Mouse (Mus musculus): ENCODE data around the gene Vgll4. TPM values are rescaled to one million over a fixed set of nuclear protein-coding genes. Genes with fewer than 3 reads are reported as not detected.

The Vgll4 gene
- polyA plus RNA-seq, 1 experiment from 2014 or later = 76.8 TPM

DNA sequence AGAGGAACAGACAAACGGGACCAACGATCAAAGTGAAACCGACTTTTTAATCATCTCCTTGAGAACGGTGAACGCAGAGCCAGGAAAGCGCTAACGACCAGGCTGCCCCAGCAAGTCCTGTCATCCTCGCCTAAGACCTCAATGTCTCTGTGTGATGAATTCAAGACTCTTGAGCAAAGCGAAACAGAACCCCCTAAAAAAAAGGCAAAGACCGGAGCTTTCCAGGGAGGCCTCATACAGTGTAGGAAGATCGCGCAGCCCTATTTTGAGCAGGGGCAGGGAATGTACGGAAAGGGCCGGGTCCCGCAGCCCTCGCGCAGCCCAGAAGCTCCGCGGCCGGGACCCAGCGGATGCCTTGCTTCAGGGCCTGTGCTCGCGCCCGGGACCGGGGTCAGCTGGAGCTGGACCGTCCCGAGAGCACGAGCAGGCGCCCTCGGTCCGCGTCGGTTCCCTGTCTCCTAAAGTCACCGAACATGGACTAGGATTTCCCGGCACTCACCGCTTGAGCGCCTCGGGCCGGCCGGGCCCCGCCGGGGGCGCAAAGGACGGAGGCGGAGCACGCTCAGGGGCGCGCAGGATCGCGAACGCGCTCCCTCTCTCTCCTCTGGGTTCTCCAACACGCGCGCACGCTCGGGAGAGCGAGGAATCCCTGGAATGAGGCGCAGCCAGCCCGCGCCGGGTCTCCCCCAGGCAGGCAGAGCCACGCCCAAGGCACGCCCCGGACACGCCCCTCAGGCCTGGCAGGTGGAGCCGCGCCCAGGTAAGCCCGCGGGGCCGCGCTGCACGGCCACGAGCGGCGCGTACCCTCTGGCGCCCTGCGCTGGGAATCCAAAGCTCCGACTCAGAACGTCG is 1.2 kb downstream of the Vgll4 start:
- WGBS = under 1% methylated on average over 82 of the region's 82 CpGs
- peak overlapping the region; percentile 81 for H3K27ac ChIP-seq
- H3K4me1 ChIP-seq = peaks cover 13% of the 10 kb centered on the region
- H3K36me3 ChIP-seq = no peaks in the 10 kb centered on the region
- no peaks in the 10 kb centered on the region for H3K9me3 ChIP-seq
- peaks cover 66% of the 10 kb centered on the region for H3K27me3 ChIP-seq (ENCODE audit: insufficient read depth, poor library complexity, severe bottlenecking)
- H3K4me3 ChIP-seq = peak overlapping the region; percentile 80
- peak; percentile 83 for DNase-seq (ENCODE audit: low spot score)

DNA sequence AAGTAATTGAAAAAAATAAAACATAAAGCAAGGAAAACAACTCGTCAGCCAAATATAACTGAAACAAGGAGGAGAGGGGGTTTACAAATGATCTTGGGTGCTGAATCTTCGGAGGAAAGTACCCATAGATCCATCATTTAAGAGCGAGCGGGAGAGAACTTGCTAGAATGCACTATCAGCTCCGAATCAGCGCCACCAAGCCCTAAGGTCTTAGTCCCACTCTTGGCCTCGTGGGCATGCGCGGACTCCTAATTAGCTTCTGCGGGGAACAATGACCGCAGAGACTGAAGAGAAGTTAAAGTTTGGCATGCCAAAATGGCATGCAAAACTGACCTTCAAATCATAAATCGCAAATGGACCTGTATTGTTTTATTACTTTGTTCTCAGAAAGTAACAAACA is 2.2 kb downstream of the Vgll4 start:
- DNase-seq (ENCODE audit: low spot score) = no peak
- no peaks in the 10 kb centered on the region for H3K36me3 ChIP-seq
- H3K27me3 ChIP-seq (ENCODE audit: insufficient read depth, poor library complexity, severe bottlenecking) = peaks cover 59% of the 10 kb centered on the region
- no peaks in the 10 kb centered on the region for H3K9me3 ChIP-seq
- 52% methylated on average over 12 of the region's 12 CpGs for WGBS
- H3K4me1 ChIP-seq = peaks cover 13% of the 10 kb centered on the region
- H3K4me3 ChIP-seq = no peak overlapping the region; the same call in 1 of the 2 replicates
- no peak overlapping the region for H3K27ac ChIP-seq

DNA sequence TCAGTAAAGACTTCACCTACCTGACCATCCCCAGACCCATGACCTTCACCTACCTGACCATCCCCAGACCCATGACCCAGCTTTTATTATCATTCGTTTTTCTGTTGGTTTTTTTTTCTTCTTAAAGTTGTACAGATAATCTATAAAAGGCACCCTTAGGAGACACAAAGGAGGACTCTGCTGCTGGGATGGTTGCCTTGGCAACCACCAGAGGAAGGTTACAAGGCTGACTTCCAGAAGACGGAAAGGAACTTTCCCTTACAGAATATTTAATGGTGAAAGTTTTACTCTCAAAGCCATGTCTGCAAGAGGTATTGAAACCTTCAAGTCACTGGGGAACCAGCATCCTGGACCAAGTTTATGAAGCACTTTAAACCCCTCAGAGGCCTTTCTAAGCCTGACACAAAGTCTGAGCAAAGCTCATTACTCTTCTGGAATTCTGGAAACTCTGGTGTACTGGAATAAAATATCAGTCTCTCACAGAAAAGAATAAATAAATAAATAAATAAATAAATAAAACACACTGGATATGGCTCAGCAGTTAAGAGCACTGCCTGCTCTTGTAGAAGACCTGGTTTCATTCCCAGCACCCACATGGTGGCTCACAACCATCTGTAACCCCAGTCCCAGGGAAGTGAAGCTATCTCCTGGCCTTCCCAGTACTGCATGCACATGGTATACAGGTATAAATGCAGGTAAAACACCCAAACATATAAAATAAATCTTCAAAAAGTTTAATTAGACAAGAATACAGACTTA is 3.2 kb downstream of the Vgll4 start:
- WGBS = 60% methylated on average over 2 of the region's 2 CpGs
- no peak overlapping the region for H3K27ac ChIP-seq

DNA sequence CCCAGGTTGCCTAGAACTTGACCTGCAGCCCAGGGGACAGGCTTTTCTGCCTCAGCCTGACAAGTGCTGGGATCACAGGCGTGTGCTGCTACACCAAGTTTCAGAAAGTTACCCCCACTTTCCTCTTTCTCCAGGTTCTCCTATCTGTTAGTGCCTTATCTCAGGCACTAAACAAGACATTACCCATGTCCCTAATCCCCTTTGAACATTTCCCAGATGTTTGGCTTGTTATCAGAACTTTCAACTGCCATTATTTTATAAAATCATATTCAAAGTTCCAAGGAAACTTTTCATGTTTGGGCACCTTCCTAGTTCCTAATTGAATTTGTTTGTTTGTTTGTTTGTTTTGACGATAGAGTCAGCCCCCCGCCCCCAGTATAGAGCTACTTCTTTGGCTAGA is 4.0 kb downstream of the Vgll4 start:
- H3K4me1 ChIP-seq = peaks cover 13% of the 10 kb centered on the region
- H3K9me3 ChIP-seq = no peaks in the 10 kb centered on the region
- no peaks in the 10 kb centered on the region for H3K36me3 ChIP-seq
- no peak overlapping the region for H3K27ac ChIP-seq
- peaks cover 51% of the 10 kb centered on the region for H3K27me3 ChIP-seq (ENCODE audit: insufficient read depth, poor library complexity, severe bottlenecking)
- 55% methylated on average over 3 of the region's 3 CpGs for WGBS
- DNase-seq (ENCODE audit: low spot score) = no peak
- no peak overlapping the region for H3K4me3 ChIP-seq

More for the DNA sequence above, 3.2 kb downstream of the Vgll4 start:
- no peak for DNase-seq (ENCODE audit: low spot score)
- Histone ChIP-seq H3K36me3 (no peaks in the 10 kb centered on the region), H3K4me1 (peaks cover 13% of the 10 kb centered on the region), H3K27me3 (ENCODE audit: insufficient read depth, poor library complexity, severe bottlenecking) (peaks cover 56% of the 10 kb centered on the region), H3K9me3 (no peaks in the 10 kb centered on the region), H3K4me3 (no peak overlapping the region)

DNA sequence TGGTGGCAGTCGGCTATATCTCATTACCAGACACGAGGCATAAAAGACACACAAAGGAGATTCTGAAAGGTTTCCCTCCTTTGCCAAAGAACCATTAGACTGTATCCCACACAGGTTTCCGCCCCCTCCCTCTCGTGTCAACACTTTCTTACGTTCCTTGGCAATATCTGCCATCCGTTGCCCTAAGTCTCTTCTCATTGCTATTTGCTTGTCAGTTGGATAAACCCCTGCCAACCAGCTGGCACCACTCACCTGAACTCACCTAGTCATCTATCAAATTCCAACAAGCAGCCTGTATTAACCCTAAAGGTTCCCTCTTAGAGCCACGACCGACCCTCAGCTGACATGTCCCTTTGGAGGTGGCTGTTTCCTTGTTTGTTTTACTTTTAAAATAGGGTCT is 4.4 kb downstream of the Vgll4 start:
- no peaks in the 10 kb centered on the region for H3K9me3 ChIP-seq
- DNase-seq (ENCODE audit: low spot score) = no peak
- WGBS = 63% methylated on average over 8 of the region's 8 CpGs
- H3K27me3 ChIP-seq (ENCODE audit: insufficient read depth, poor library complexity, severe bottlenecking) = peaks cover 51% of the 10 kb centered on the region
- H3K4me3 ChIP-seq = no peak overlapping the region
- no peaks in the 10 kb centered on the region for H3K36me3 ChIP-seq
- H3K4me1 ChIP-seq = peaks cover 13% of the 10 kb centered on the region
- H3K27ac ChIP-seq = no peak overlapping the region

DNA sequence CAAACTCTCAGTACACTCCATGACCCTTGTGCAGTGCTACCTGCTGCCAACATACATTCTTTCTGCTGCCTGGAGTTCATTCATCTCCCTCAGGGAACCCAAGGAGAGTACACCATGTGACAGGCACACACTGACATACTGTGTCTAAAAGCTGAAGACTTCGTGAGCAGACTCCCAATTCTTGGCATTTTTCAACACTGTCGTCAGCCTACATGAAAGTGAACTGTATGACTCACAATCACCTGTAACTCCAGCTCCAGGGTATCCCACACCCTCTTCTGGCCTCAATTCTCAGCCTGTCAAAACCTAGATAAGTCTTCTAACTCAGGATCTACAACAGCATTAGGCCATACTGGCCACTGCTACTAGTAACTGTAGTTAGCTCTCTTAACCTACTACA is 5.6 kb downstream of the Vgll4 start:
- Histone ChIP-seq H3K4me3 (no peak overlapping the region), H3K27me3 (ENCODE audit: insufficient read depth, poor library complexity, severe bottlenecking) (peaks cover 52% of the 10 kb centered on the region), H3K9me3 (no peaks in the 10 kb centered on the region), H3K27ac (no peak overlapping the region), H3K4me1 (peaks cover 5% of the 10 kb centered on the region), H3K36me3 (no peaks in the 10 kb centered on the region)
- 68% methylated on average over 2 of the region's 2 CpGs for WGBS
- no peak for DNase-seq (ENCODE audit: low spot score)

DNA sequence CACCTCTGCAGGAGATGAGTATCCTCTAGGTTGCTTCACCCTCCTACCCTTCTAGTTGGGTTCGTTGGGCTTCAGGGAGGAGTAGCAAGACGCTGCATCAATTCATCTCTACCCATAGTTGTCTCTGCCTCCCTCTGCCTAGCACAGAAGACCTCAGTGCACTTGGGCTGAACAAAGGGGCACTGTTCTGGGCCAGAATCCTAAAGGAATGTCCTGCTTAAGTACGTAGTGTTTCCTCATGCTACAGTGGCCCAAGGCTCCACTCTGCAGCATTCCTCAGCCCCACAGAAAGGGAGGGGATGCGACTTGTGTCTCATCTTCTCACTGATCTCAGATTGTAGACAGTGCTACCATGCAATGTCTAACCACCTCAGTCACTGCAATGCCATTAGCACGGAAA is 6.2 kb downstream of the Vgll4 start:
- Histone ChIP-seq H3K36me3 (no peaks in the 10 kb centered on the region), H3K9me3 (no peaks in the 10 kb centered on the region), H3K27ac (no peak overlapping the region), H3K4me3 (no peak overlapping the region), H3K4me1 (no peaks in the 10 kb centered on the region), H3K27me3 (ENCODE audit: insufficient read depth, poor library complexity, severe bottlenecking) (peaks cover 47% of the 10 kb centered on the region)
- WGBS = 59% methylated on average over 5 of the region's 5 CpGs
- no peak for DNase-seq (ENCODE audit: low spot score)

DNA sequence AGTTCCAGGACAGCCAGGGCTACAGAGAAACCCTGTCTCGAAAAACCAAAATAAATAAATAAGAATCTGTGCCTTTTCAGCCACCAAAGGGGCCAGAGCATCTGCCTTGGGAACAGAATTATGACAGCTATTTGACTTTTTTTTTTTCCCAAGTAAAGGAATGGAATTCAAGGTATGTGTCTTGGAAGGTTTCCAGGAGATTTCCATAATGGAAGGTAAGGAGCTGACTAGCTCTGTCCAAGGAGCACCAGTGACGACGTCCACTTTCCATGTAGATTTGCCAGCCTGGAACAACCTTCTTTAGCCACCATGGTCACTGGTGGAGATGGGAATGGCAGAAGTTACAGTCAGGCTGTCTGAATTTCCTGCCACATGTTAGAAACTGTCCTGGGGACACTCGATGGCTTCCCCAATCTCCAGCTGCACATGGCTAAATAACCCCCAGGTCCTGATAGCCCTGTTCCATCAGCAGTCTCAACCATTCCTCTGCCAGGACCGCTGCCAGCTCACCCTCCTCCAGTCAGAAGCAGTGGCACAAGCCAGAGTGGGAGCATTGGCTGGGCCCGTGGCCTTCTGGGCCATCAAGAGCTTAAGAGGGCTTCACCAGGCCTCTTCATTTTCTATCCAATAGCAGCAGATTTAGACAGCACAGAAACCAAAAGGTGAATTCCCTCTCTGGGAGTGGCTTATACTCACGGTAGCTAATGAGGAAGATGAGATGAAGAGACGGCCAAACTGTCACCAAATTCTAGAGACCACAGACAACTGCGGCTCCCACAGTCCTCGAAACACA is 8.3 kb downstream of the Vgll4 start:
- 73% methylated on average over 10 of the region's 10 CpGs for WGBS
- no peak overlapping the region for H3K27ac ChIP-seq
- H3K4me3 ChIP-seq = no peak overlapping the region
- no peak for DNase-seq (ENCODE audit: low spot score)
- no peaks in the 10 kb centered on the region for H3K9me3 ChIP-seq
- H3K36me3 ChIP-seq = no peaks in the 10 kb centered on the region
- H3K27me3 ChIP-seq (ENCODE audit: insufficient read depth, poor library complexity, severe bottlenecking) = peaks cover 35% of the 10 kb centered on the region
- no peaks in the 10 kb centered on the region for H3K4me1 ChIP-seq

DNA sequence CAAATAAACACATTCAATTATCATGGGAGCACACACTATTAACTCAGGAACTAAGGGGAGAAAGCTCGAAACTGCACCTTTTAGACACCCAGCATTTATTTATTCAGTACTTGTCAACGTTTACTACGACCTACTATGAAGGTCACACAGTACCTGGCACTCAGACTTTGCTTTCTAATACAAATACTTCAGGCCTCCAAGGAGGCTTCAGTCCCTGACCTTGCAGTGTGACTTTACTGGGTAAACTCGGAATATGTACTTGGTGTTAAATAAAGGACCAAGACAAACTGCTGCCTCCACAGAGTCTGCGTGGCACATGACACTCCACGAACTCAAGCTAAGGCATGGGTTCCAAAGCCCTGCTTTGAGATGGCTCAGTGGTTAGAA is 10.8 kb downstream of the Vgll4 start:
- Histone ChIP-seq H3K36me3 (no peaks in the 10 kb centered on the region), H3K27ac (no peak overlapping the region), H3K4me3 (no peak overlapping the region), H3K4me1 (no peaks in the 10 kb centered on the region), H3K27me3 (ENCODE audit: insufficient read depth, poor library complexity, severe bottlenecking) (peaks cover 17% of the 10 kb centered on the region), H3K9me3 (no peaks in the 10 kb centered on the region)
- no peak for DNase-seq (ENCODE audit: low spot score)
- 83% methylated on average over 6 of the region's 6 CpGs for WGBS

DNA sequence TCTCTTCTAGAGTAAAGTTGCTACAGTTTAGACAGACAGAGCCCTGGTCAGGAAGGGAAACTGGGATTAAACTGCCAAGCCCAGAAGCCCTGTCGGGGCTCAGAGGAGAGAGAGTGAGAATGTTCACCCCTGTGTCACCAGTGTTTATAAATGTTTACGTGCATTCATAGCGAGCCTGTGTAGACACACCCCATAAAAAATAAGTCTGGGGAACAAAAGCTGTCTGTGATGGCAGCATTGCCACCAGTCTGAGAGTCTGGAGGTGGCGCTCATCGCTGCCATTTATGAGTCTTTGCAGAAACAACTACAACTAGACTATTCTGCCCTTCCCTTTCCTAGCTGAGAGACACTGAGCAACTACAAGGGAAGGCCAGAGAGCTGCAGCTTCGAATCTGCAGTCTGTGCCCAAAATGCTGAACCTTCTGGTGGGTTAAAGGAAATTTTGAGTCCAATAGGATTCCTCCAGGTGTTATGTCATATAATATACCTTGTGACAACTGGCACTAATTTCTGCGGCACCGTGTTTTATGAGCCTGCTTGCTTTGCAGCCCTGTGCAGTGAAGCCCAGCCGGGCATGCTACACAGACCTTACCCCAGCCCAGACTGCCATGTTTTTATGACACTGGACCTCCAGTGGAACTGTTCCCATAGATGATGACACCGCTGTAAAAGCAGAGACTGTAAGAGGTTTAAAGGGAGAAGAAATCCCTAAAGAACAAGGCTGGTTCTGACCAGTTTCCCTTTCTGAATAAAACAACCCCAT is 11.4 kb downstream of the Vgll4 start:
- Histone ChIP-seq H3K27ac (no peak overlapping the region), H3K4me1 (no peaks in the 10 kb centered on the region), H3K27me3 (ENCODE audit: insufficient read depth, poor library complexity, severe bottlenecking) (peaks cover 17% of the 10 kb centered on the region), H3K9me3 (no peaks in the 10 kb centered on the region), H3K36me3 (no peaks in the 10 kb centered on the region), H3K4me3 (no peak overlapping the region)
- no peak for DNase-seq (ENCODE audit: low spot score)
- WGBS = 83% methylated on average over 10 of the region's 10 CpGs

DNA sequence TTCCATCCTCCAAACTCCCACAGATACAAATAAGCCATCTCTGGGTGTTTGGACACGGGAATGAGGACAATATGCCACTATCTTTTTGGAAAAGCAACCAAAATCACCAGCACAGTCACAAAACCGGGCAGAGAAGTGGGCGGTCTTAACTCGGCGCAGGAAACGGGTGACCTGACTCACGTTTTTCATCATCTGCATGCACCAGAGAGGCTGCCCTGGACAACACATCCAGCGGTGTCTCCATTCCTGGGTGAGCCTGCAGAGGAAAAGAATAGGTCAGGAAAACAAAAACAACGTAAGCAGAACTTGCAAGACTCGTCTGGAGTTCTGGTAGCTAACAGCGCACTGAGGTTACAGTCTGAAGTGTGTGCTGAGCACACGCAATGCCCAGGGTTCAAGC is 12.0 kb downstream of the Vgll4 start:
- Histone ChIP-seq H3K9me3 (no peaks in the 10 kb centered on the region), H3K27ac (no peak overlapping the region), H3K27me3 (ENCODE audit: insufficient read depth, poor library complexity, severe bottlenecking) (peaks cover 17% of the 10 kb centered on the region), H3K4me3 (no peak overlapping the region), H3K36me3 (no peaks in the 10 kb centered on the region), H3K4me1 (no peaks in the 10 kb centered on the region)
- 72% methylated on average over 12 of the region's 12 CpGs for WGBS
- DNase-seq (ENCODE audit: low spot score) = no peak

DNA sequence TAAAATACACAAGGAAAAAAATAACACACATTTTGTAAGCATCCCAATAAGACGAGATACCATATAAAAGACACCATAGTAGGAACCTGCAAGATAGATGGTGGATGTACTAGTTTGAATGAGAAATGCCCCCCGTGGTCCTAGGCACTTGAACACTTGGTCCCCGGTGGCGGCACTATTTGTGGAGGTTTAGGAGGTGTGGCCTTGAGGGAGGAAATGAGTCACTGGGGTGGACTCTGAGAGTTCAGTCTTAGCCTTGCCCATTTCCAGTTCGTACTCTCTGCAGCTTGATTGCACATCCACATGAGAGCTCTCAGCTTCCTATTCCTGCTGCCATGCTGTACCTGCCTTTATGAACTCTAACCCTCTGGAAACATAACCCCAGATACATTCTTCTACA is 15.3 kb downstream of the Vgll4 start:
- peaks cover 10% of the 10 kb centered on the region for H3K27me3 ChIP-seq (ENCODE audit: insufficient read depth, poor library complexity, severe bottlenecking)
- no peaks in the 10 kb centered on the region for H3K4me1 ChIP-seq
- no peak overlapping the region for H3K4me3 ChIP-seq
- DNase-seq (ENCODE audit: low spot score) = no peak
- no peaks in the 10 kb centered on the region for H3K9me3 ChIP-seq
- no peak overlapping the region for H3K27ac ChIP-seq
- no peaks in the 10 kb centered on the region for H3K36me3 ChIP-seq
- WGBS = 75% methylated on average over 5 of the region's 5 CpGs
